20 mouse cellular contexts compared by ENCODE assay signal in the genomic region with DNA sequence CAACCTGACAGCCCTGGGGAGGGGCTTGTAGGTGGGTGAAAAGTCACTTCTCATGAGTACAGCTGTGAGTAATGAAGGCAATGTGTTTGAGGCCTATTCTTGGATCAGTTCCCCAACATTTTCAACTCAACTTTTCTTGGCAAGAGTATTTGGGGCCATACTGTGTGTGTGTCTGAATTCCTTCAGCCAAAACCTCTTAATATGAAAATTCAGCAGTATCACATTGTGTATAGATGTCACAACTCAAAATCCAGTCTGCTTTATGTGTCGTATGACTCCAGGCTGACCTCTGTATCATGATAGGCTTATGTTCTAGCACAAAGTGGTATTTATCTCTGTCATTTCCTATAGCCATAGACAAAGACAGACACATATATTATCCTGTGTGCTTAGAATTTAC.
A peak's percentile ranks its signal among the peaks of the same experiment; 100 is the strongest.
DNase-seq lines count a peak whose midpoint lies in the region; ATAC-seq and TF ChIP-seq lines count a peak whose summit lies in the region.
"Had no signal": no experiment of that assay in that cellular context is flagged by ENCODE, and none has a peak within 500 bp of the region (broad histone marks: within the 10 kb centered on the region; RNA-seq: fewer than 3 reads in every experiment).

No protein-coding gene starts in this region.

- no peaks in the 10 kb centered on the region for H3K36me3 ChIP-seq in forebrain, embryonic 16.5 days (ENCODE audit: control insufficient read depth, insufficient read depth)
- no peaks in the 10 kb centered on the region for H3K36me3 ChIP-seq in forebrain, embryonic 13.5 days (ENCODE audit: poor library complexity, severe bottlenecking)
- H3K36me3 ChIP-seq in lung, embryonic 14.5 days (ENCODE audit: insufficient read depth): no peaks in the 10 kb centered on the region
- H3K36me3 ChIP-seq in limb, embryonic 14.5 days (ENCODE audit: control insufficient read depth, insufficient read depth, low read length): no peaks in the 10 kb centered on the region
- H3K36me3 ChIP-seq: hindbrain, embryonic 12.5 days; midbrain, embryonic 12.5 days had no signal

- no peak overlapping the region for H3K27ac ChIP-seq in forebrain, embryonic 16.5 days (ENCODE audit: low read length)
- no peak overlapping the region for H3K27ac ChIP-seq in forebrain, embryonic 13.5 days
- H3K27ac ChIP-seq in lung, embryonic 14.5 days (ENCODE audit: low read depth): no peak overlapping the region
- H3K27ac ChIP-seq in limb, embryonic 14.5 days (replicated peaks; ENCODE audit: low read depth, low read length): 0 out of 2 replicates have a peak overlapping the region, but pooled peaks have one; percentile 0
- H3K27ac ChIP-seq: heart, adult 2 months; hindbrain, embryonic 12.5 days; midbrain, embryonic 12.5 days had no signal

- WGBS in forebrain, embryonic 16.5 days: 55% methylated on average over 1 of the region's 1 CpGs
- 75% methylated on average over 1 of the region's 1 CpGs for WGBS in forebrain, embryonic 13.5 days
- 54% methylated on average over 1 of the region's 1 CpGs for WGBS in lung, embryonic 14.5 days
- WGBS in limb, embryonic 14.5 days: 61% methylated on average over 1 of the region's 1 CpGs

- peaks cover 11% of the 10 kb centered on the region for H3K4me1 ChIP-seq in forebrain, embryonic 16.5 days (replicated peaks; ENCODE audit: control insufficient read depth, insufficient read depth, low read length)
- peaks cover 12% of the 10 kb centered on the region for H3K4me1 ChIP-seq in forebrain, embryonic 13.5 days
- no peaks in the 10 kb centered on the region for H3K4me1 ChIP-seq in lung, embryonic 14.5 days (ENCODE audit: insufficient read depth)
- peaks cover 20% of the 10 kb centered on the region for H3K4me1 ChIP-seq in limb, embryonic 14.5 days (ENCODE audit: control insufficient read depth, insufficient read depth, low read length)

- DNase-seq in lung, embryonic 14.5 days: peak; percentile 75
- DNase-seq in lung, postnatal 14 days: no peak
- peak; percentile 5 for DNase-seq in adipocyte (ENCODE audit: low spot score)
- peak; percentile 67 for DNase-seq in limb, embryonic 14.5 days (ENCODE audit: low spot score)
- DNase-seq in adrenal gland, adult 2 months: no peak
- DNase-seq: adrenal gland, postnatal 36 days; cerebellum, adult 9-10 months; gastrocnemius, postnatal 36 days; heart, adult 2 months; kidney, adult 8-10 months; kidney, postnatal 4 days; layer of hippocampus, adult 9-11 months; liver, postnatal 0 days; thymus, postnatal 14 days had no signal

- no peak overlapping the region for H3K4me3 ChIP-seq in forebrain, embryonic 16.5 days (replicated peaks; ENCODE audit: low read length)
- H3K4me3 ChIP-seq in forebrain, embryonic 13.5 days: no peak overlapping the region
- H3K4me3 ChIP-seq in lung, embryonic 14.5 days (ENCODE audit: low read depth, low read length): no peak overlapping the region
- H3K4me3 ChIP-seq in limb, embryonic 14.5 days (replicated peaks; ENCODE audit: low read length): no peak overlapping the region
- H3K4me3 ChIP-seq: heart, adult 2 months; hindbrain, embryonic 12.5 days; midbrain, embryonic 12.5 days had no signal

- TF ChIP-seq POLR2A in limb, embryonic 14.5 days (IDR thresholded peaks at IDR 0.05; ENCODE audit: borderline replicate concordance, extremely low read depth, insufficient read depth, insufficient read length): no peak

- ATAC-seq in forebrain, embryonic 16.5 days: peak; percentile 50; the same call in 1 of the 2 replicates
- ATAC-seq in forebrain, embryonic 13.5 days: no peak; the same call in 1 of the 2 replicates
- peak; percentile 76 for ATAC-seq in lung, embryonic 14.5 days (ENCODE audit: insufficient read depth)
- ATAC-seq in limb, embryonic 14.5 days (ENCODE audit: low FRiP score, low read depth): peak; percentile 41; the same call in 1 of the 2 replicates
- ATAC-seq: CD4-positive, CD25-positive, alpha-beta regulatory T cell, adult 4 months; liver, postnatal 0 days had no signal

- no peak overlapping the region for H3K4me2 ChIP-seq in forebrain, embryonic 16.5 days (ENCODE audit: low read length)
- no peak overlapping the region for H3K4me2 ChIP-seq in forebrain, embryonic 13.5 days
- no peak overlapping the region for H3K4me2 ChIP-seq in lung, embryonic 14.5 days
- H3K4me2 ChIP-seq in limb, embryonic 14.5 days (replicated peaks; ENCODE audit: low read depth, low read length, severe bottlenecking): no peak overlapping the region
- H3K4me2 ChIP-seq: hindbrain, embryonic 12.5 days; liver, embryonic 11.5 days; midbrain, embryonic 12.5 days had no signal

- TF ChIP-seq CTCF in lung, embryonic 14.5 days (IDR thresholded peaks at IDR 0.05; ENCODE audit: low read depth): no peak

- no peak overlapping the region for H3K9ac ChIP-seq in forebrain, embryonic 16.5 days (replicated peaks; ENCODE audit: low read depth, low read length)
- H3K9ac ChIP-seq in forebrain, embryonic 13.5 days: no peak overlapping the region
- no peak overlapping the region for H3K9ac ChIP-seq in lung, embryonic 14.5 days
- H3K9ac ChIP-seq in limb, embryonic 14.5 days (ENCODE audit: low read depth, low read length, severe bottlenecking): no peak overlapping the region
- H3K9ac ChIP-seq: hindbrain, embryonic 12.5 days; liver, postnatal 0 days; midbrain, embryonic 12.5 days had no signal

- no peaks in the 10 kb centered on the region for H3K9me3 ChIP-seq in forebrain, embryonic 16.5 days (ENCODE audit: control insufficient read depth, low read length)
- H3K9me3 ChIP-seq in forebrain, embryonic 13.5 days (replicated peaks): no peaks in the 10 kb centered on the region
- H3K9me3 ChIP-seq in lung, embryonic 14.5 days (ENCODE audit: low read depth, low read length): no peaks in the 10 kb centered on the region
- no peaks in the 10 kb centered on the region for H3K9me3 ChIP-seq in limb, embryonic 14.5 days (ENCODE audit: control insufficient read depth, low read length)
- H3K9me3 ChIP-seq: hindbrain, embryonic 12.5 days; midbrain, embryonic 12.5 days had no signal

- no peaks in the 10 kb centered on the region for H3K27me3 ChIP-seq in forebrain, embryonic 16.5 days (replicated peaks; ENCODE audit: control insufficient read depth, insufficient read depth, low read length)
- H3K27me3 ChIP-seq in forebrain, embryonic 13.5 days: no peaks in the 10 kb centered on the region
- H3K27me3 ChIP-seq in lung, embryonic 14.5 days (ENCODE audit: insufficient read depth, low read length): no peaks in the 10 kb centered on the region
- H3K27me3 ChIP-seq in limb, embryonic 14.5 days (ENCODE audit: control insufficient read depth, insufficient read depth, low read length): no peaks in the 10 kb centered on the region
- H3K27me3 ChIP-seq: hindbrain, embryonic 12.5 days; midbrain, embryonic 12.5 days had no signal

Comparison
In these comparisons a context has a peak if more than half of its experiments do, and no peak if none do; other contexts are left out.
1. DNase-seq: peak in lung, embryonic 14.5 days (single experiment), adipocyte (single experiment) and limb, embryonic 14.5 days (single experiment); none in lung, postnatal 14 days (single experiment) and adrenal gland, adult 2 months (single experiment).